In genomic region chr5:21933340-21934075, GRCm38 (mm10) we compare ENCODE assay signal across 8 mouse cellular contexts.
DNase-seq lines count a peak whose midpoint lies in the region; ATAC-seq and TF ChIP-seq lines count a peak whose summit lies in the region.
"Had no signal": no experiment of that assay in that cellular context is flagged by ENCODE, and none has a peak within 500 bp of the region (broad histone marks: within the 10 kb centered on the region; RNA-seq: fewer than 3 reads in every experiment).

No protein-coding gene starts in this region.

- no peak overlapping the region for H3K4me3 ChIP-seq in CH12.LX (replicated peaks in 1 of 3; ENCODE audit: low read depth in 2 of 3, low read length in 2 of 3, poor library complexity in 1 of 3)

- TF ChIP-seq EP300 in CH12.LX (IDR thresholded peaks at IDR 0.05; ENCODE audit: low read length): no peak

- no peak for ATAC-seq in granulocyte monocyte progenitor cell, adult 5-6 weeks (replicated peaks; ENCODE audit: poor library complexity, severe bottlenecking)

- in situ Hi-C loops in CH12.LX (cut with MboI; ENCODE audit: low pct_ligation_motif_present, low pct_unique_long_range_greater_than_20kb, low sequenced_read_pairs): no loop called here

- H3K9me3 ChIP-seq in CH12.LX (replicated peaks; ENCODE audit: low read length): no peaks in the 10 kb centered on the region

- H3K9ac ChIP-seq in CH12.LX (ENCODE audit: insufficient read depth, low read depth): no peak overlapping the region

- no peaks in the 10 kb centered on the region for H3K27me3 ChIP-seq in CH12.LX (replicated peaks)

- H3K4me1 ChIP-seq in CH12.LX (ENCODE audit: control insufficient read depth in 1 of 2, insufficient read depth in 2 of 2): no peaks in the 10 kb centered on the region

- peak; percentile 12 for TF ChIP-seq RAD21 in CH12.LX (IDR thresholded peaks at IDR 0.05; ENCODE audit: low read depth, low read length)

- no peaks in the 10 kb centered on the region for H3K79me2 ChIP-seq in CH12.LX (replicated peaks; ENCODE audit: control insufficient read depth, extremely low read depth, insufficient read depth, poor library complexity, severe bottlenecking)

- no peaks in the 10 kb centered on the region for H3K36me3 ChIP-seq in CH12.LX (replicated peaks in 1 of 2; ENCODE audit: control insufficient read depth in 1 of 2, insufficient read depth in 1 of 2, low read length in 1 of 2)

- dilution Hi-C loops in CH12.LX (cut with MboI; ENCODE audit: extremely low pct_ligation_motif_present, extremely low pct_unique_long_range_greater_than_20kb, low sequenced_read_pairs): no loop called here

- peak in 1 of 2 experiments; percentile 11; a peak in 2 of 4 replicates for TF ChIP-seq CTCF in CH12.LX (conservative IDR thresholded peaks at IDR 0.05 in 1 of 2, IDR thresholded peaks at IDR 0.05 in 1 of 2; ENCODE audit: low read depth in 2 of 2, low read length in 2 of 2)

- H3K27ac ChIP-seq in CH12.LX (ENCODE audit: insufficient read depth, low read depth): no peak overlapping the region

- H3K4me2 ChIP-seq in CH12.LX (ENCODE audit: insufficient read depth, low read depth, poor library complexity, severe bottlenecking): no peak overlapping the region

- DNase-seq in kidney, postnatal 10 days: peak; percentile 32
- no peak for DNase-seq in kidney, adult 8-10 months
- DNase-seq in CH12.LX (ENCODE audit: extremely low read depth): no peak
- peak; percentile 22 for DNase-seq in ES-CJ7 (ENCODE audit: low read depth, low spot score)
- peak; percentile 47 for DNase-seq in cerebellum, adult 9-11 months
- DNase-seq in right cerebral cortex, postnatal 14 days: no peak
- DNase-seq: lung, adult 18-20 months had no signal

- TF ChIP-seq POLR2A in CH12.LX (IDR thresholded peaks at IDR 0.05; ENCODE audit: low read depth, low read length): no peak

TF ChIP-seq in CH12.LX, 34 proteins besides CTCF, POLR2A, EP300 and RAD21:
- no peak for TF ChIP-seq MYC (IDR thresholded peaks at IDR 0.05; ENCODE audit: low read depth, low read length)
- no peak for TF ChIP-seq KAT2A (IDR thresholded peaks at IDR 0.05; ENCODE audit: insufficient replicate concordance, low read length)
- no peak for TF ChIP-seq UBTF (IDR thresholded peaks at IDR 0.05; ENCODE audit: low read depth, low read length)
- no peak for TF ChIP-seq RCOR1 (conservative IDR thresholded peaks at IDR 0.05; ENCODE audit: low read depth, low read length)
- TF ChIP-seq MAZ (IDR thresholded peaks at IDR 0.05; ENCODE audit: low read depth, low read length): no peak
- no peak for TF ChIP-seq USF1 (IDR thresholded peaks at IDR 0.05; ENCODE audit: low read depth, low read length)
- TF ChIP-seq PAX5 (IDR thresholded peaks at IDR 0.05; ENCODE audit: low read length): no peak

Comparison
In these comparisons a context has a peak if more than half of its experiments do, and no peak if none do; other contexts are left out.
1. DNase-seq: peak in kidney, postnatal 10 days (single experiment), ES-CJ7 (single experiment) and cerebellum, adult 9-11 months (single experiment); none in kidney, adult 8-10 months (0 of 2), CH12.LX (single experiment) and right cerebral cortex, postnatal 14 days (single experiment).